Mouse (Mus musculus): ENCODE results near the gene Slc7a10.
"Not testable (repeated sequence)": the region's sequence is repeated elsewhere in the genome, so short reads cannot be mapped to it uniquely, and the experiment has no call there.

The Slc7a10 gene

GRCm38 (mm10) chr7:35175533-35175932, 10.7 kb upstream of the Slc7a10 start:
- no peak for DNase-seq

GRCm38 (mm10) chr7:35176412-35177381, 9.5 kb upstream of the Slc7a10 start:
- peak; percentile 64 for DNase-seq

GRCm38 (mm10) chr7:35184833-35185724, 1.1 kb upstream of the Slc7a10 start:
- peak; percentile 64 for DNase-seq

GRCm38 (mm10) chr7:35189699-35190098, 3.5 kb downstream of the Slc7a10 start:
- no peak for DNase-seq

GRCm38 (mm10) chr7:35191276-35191675, 5.1 kb downstream of the Slc7a10 start:
- DNase-seq: no peak

GRCm38 (mm10) chr7:35197022-35197421, 10.8 kb downstream of the Slc7a10 start:
- peak; percentile 65 for DNase-seq

- peak; percentile 65 for DNase-seq
Observed at GRCm38 (mm10) chr7:35198981-35199754, 13.0 kb downstream of the Slc7a10 start.

- peak; percentile 74 for DNase-seq
Observed at GRCm38 (mm10) chr7:35199755-35200154, 13.6 kb downstream of the Slc7a10 start.

GRCm38 (mm10) chr7:35211791-35212190, 25.6 kb downstream of the Slc7a10 start:
- DNase-seq: no peak

- no peak for DNase-seq
Observed at GRCm38 (mm10) chr7:35214442-35215222, 28.4 kb downstream of the Slc7a10 start.

- DNase-seq: peak; percentile 84
Observed at GRCm38 (mm10) chr7:35215225-35215624, 29.0 kb downstream of the Slc7a10 start, which contains the start of gene Lrp3. Lrp3 (minus strand) TSS chr7:35215498.

GRCm38 (mm10) chr7:35215731-35216130, 29.5 kb downstream of the Slc7a10 start:
- no peak for DNase-seq

GRCm38 (mm10) chr7:35220694-35221365, 34.6 kb downstream of the Slc7a10 start:
- no peak for DNase-seq

- DNase-seq: no peak
Observed at GRCm38 (mm10) chr7:35230333-35230732, 44.1 kb downstream of the Slc7a10 start.

GRCm38 (mm10) chr7:35232796-35233455, 46.7 kb downstream of the Slc7a10 start:
- DNase-seq: no peak

- DNase-seq: no peak
Observed at GRCm38 (mm10) chr7:35233861-35234260, 47.7 kb downstream of the Slc7a10 start.

GRCm38 (mm10) chr7:35234361-35235245, 48.4 kb downstream of the Slc7a10 start:
- DNase-seq: peak; percentile 98

GRCm38 (mm10) chr7:35235308-35235707, 49.1 kb downstream of the Slc7a10 start:
- peak; percentile 84 for DNase-seq

- DNase-seq: not testable (repeated sequence)
Observed at GRCm38 (mm10) chr7:35237935-35238334, 51.8 kb downstream of the Slc7a10 start.
